Mouse (Mus musculus): ENCODE data around the gene Srebf2.

Srebf2 gene

DNA sequence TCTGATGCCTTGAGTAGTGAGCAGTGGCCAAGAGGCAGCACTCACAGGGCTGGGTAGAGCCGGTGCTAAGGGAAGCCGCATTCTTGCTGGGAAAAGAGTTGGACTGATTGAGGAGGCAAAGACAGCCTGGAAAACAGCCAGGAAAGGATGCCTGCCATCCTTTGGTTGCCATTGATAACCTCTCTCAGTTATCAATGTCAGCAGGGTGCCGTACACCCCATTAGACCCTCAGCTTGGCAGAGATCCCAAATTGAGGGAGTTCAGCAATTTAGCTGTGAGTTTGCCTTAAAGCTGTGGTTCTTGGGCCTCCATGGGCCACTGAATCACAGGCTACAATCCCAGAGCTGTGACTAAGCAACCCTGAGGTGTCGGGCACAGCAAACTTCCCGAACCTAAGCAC is 34.1 kb downstream of the Srebf2 start:
- DNase-seq (ENCODE audit: low spot score in 2 of 2): no peak

DNA sequence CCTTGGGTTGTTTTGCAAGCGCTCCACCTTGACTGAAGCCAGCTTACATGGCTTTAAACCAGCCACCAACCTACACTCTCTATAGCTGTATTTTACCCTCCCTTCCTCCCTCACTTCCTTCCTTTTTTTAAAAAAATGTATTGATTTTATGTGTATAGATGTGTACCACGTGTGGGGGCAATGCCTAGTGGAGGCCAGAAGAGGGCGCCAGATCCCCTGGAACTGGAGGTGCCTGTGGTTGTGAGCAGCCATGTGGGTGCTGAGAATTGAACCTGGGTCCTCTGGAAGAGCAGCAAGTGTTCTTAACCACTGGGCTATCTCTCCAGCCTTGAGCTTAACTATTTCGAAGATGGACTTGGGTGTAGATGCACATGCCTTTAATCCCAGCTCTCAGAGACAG is 35.3 kb downstream of the Srebf2 start:
- no peak for DNase-seq (ENCODE audit: low spot score in 2 of 2)

DNA sequence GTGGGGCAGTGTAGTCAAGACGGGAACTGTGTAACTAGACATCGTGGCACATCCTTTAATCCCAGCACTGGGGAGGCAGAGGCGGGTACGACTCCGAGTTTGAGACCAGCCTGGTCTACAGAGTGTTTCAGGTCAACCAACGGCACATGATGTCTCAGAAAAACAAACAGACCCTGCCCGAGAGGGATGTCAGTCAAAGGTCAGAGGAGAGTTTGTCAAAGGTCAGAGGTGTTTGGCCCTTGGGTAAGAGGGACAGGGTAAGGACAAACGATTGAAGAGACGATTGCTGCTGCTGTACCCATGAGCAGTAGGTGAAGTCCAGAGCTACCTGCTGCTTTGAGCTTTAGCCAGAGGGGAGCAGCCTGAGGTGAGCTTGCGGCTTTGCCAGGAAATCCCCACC is 36.6 kb downstream of the Srebf2 start:
- no peak for DNase-seq (ENCODE audit: low spot score in 2 of 2)

DNA sequence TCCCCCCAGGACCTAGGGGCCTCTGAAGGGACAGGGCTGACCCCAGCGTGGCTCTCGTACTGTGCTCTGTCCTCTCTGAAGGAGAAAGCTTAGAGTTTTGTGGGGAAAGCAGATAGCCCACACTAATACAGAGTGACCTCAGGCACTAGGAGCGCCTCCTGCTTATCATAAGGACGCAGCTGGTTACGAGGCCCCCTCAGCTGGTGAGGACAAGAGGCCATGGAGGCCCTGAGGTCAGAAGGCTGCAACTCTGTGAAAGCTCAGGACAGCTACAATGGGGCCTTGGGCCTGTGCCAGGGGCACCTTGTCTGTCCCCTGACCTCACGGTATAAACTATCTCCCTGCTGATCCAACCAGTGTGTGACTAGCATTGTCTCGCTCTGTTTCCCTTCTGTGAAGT is 37.2 kb downstream of the Srebf2 start:
- no peak for DNase-seq (ENCODE audit: low spot score in 2 of 2)

DNA sequence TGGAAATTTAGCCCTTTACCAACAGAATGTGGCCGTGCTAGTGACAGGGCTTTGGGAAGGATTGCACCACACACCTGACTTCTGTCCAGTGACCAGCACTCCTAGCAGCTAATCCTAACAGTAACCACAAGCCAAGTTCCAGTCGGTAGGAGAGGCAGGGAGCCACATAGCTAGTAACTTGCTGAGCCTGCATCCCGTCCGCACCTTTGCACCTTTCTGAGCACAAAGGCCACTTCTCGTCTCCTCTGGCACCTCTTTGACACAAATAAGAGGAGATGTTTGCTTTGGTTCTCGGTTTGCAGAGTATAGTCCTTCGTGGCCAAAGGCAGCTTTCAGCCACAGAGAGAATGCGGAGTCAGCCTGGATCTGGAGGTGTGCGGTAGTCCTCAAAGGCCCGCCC is 37.7 kb downstream of the Srebf2 start:
- DNase-seq (ENCODE audit: low spot score in 2 of 2): no peak

DNA sequence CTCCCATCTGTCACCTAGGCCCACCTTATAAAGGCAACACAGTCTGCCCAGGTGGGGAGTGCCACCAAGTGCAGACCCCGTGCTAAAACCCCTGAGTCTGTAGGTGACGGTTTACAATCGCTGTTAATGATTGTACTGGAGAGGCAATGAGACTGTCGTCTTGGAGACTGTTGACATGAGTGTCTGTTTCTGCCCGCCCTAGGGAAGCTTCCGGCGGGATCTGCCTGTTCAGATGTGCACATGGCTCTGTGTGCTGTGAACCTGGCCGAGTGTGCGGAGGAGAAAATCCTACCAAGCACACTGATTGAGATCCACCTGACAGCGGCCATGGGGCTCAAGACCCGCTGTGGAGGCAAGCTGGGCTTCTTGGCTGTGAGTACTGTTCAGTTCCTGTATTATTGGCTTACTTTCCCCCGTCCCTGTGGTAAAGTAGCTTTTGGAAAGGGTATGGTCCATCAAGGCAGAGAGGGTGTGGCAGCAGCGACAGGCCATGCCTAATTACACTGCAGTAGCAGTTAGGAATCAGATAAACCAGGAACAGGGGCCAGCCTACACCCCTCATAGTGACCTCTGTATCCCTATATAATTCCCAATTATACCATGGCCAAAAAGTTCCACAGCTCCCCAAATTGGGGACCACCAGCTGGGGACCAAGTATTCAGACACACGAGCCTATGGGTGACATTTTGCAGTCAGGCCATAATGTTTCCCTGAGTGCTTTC is 38.2 kb downstream of the Srebf2 start:
- DNase-seq (ENCODE audit: low spot score in 2 of 2): no peak

DNA sequence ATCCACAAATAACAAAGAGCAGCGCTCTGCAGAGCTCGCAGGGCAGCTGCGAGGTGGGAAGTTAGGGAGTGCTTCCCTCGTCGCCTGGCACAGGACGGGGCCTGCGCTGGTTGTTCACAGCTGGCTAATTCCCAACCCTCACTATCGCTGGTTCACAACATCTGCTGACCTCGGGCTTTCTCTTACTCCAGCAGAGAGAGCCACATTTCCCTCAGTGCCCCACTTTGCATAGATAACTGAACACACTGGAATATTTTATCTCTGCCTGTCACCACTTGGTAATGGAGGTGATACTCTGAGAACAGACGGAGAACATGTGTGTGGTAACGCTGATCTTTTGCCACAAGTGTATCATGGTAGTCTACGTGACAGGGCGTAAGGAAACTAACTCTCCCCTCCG is 39.1 kb downstream of the Srebf2 start:
- no peak for DNase-seq (ENCODE audit: low spot score in 2 of 2)

DNA sequence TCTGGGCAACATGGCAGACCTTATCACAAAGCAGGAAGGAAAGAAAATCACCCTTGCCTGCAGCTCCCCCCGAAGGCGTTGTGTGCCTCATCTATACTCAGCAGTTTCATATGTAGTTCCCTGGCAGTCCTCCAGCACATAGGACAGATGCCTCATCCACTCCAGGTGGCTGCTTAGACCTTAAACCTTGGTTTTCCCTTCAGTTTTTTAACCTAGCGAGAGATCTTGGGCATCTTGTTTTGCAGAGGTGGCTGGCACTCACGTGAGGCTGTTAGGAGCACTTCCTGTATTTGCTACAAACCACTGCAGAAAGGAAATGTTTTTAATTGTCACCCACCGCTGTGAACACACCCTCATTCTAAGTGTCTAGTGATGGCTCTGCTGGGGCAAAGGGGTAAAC is 40.0 kb downstream of the Srebf2 start:
- DNase-seq (ENCODE audit: low spot score in 2 of 2): no peak

DNA sequence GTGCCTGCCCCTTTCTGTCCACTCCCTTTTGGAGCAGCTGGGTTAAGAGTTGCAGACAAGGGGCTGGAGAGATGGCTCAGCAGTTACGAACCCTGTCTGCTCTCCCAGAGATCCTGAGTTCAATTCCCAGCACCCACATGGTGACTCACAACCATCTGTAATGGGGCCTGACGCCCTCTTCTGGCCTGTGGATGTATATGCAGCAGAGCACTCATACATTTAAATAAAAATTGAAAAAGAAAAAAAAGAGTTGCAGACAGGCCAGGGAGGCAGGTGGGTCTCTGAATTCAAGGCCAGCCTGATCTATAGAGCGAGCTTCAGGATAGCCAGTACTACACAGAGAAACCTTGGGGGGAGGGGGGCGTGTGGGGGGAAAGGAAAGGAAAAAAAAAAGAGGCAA is 40.4 kb downstream of the Srebf2 start:
- DNase-seq (ENCODE audit: low spot score in 2 of 2): no peak

DNA sequence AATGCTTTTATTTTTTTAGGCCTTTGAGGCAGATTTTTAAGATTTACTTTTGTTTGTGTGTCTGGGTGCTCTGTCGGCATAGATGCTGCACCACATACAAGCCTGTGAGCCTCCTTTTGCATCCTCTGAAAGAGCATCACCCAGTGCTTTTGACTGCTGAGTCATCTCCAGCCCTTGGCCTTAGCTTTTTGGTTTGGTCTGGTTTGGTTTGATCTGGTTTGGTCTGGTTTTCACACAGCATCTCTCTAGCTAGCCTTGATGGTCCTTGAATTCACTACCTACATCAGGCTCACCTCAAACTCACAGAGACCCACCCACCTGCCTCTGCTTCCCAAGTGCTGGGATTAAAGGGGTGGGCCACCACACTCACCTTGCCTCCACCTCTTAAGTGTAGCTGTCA is 40.9 kb downstream of the Srebf2 start:
- DNase-seq (ENCODE audit: low spot score in 2 of 2): no peak

DNA sequence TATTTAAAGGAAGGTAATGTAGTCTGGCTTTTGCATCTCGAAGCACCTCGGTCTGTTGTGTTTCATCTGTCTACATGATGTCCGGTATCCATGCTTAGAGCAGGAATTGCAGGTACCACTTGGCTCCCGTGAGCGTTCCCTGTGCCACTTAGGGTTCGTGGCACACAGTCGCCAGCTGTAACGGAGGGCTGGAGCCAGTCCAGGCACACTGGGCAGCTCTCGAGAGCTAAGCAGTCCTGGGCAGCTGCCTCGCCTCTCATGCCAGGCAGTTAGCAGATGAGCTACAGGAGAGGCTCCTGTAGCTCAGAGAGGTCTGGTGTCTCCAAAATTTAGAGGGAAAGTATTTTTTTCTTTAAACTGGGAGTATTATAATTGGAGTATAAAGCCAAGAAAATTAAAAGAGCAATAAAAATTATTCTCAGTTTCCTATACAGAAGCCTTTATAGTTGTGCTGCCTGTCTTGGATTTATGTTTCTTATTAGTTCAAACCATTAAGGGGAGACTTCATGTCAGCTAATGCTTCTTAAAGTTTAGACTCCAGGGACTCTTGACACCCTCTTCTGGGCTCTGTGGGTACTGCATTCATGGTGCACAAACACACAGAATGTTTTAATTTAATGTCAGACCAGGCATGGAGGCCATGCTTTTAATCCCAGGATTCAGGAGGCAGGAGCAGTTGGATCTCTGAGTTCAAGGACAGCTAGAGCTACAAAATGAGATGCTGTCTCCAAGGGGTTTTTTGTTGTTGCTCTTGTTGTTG is 41.7 kb downstream of the Srebf2 start:
- no peak for DNase-seq (ENCODE audit: low spot score in 2 of 2)

DNA sequence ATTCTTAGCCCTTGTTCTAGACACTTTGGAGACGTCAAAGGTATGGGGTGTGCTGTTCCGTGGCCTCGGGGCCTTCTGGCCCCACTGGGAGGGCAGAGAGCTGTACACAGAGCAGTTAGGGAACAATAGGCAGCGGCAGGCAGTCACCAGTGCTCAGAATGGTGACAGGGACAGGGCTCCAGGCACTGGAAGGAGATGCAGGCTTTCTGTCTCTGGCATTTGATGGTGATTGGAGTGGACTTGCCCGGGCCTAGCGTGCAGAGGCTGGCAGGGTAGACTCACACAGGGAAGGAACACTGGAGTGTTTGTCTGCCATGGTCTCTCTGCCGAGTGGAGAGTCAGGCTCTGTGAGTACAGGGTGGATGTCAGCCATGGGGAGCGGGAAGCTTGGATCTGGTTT is 45.6 kb downstream of the Srebf2 start:
- no peak for DNase-seq (ENCODE audit: low spot score in 2 of 2)

DNA sequence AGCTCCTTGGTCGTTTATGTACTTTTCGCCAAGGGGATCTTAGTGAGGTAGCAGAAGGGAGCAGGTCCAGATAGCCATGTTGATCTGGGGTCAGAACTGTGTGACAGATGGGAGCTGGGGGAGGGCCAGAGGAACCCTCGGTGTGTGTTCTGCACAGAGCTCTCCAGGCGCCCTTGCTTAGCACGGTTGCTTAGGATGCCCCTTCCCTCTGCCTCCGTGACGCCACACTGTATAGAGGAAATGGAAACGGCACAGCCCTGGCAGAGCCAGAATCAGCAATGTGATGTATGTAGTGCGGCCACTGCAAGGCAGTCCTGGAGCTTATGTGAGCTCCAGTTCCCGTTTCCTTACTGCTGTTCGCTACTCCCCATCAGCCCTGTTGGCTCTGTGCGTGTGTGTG is 49.3 kb downstream of the Srebf2 start:
- DNase-seq (ENCODE audit: low spot score in 2 of 2): no peak

GRCm38 (mm10) chr15:82197246-82197750 is 50.3 kb downstream of the Srebf2 start:
- DNase-seq (ENCODE audit: low spot score in 2 of 2): no peak

DNA sequence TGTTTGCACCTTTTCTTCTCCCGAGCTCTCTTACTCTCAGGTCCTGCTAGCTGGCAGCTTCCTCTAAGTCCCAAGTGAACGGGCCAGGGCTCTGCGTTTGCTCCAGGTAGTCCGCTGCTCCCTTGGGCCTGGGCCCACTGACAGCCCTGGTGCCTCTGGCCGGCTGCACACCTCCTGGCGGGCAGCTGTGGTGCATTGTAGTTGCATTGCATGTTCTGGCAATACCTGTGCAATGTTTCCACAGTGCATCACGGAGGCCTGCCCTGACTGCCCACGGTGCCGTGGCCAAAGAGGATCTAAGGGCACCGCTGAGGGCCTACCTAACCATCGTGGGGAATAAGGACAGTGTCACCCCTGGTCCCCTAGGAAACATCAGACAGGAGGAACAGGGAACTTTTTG is 51.0 kb downstream of the Srebf2 start:
- DNase-seq (ENCODE audit: low spot score in 2 of 2): no peak

- DNase-seq (ENCODE audit: low spot score in 2 of 2): no peak
Measured at GRCm38 (mm10) chr15:82198342-82198741, 51.4 kb downstream of the Srebf2 start.

GRCm38 (mm10) chr15:82199546-82199945 is 52.6 kb downstream of the Srebf2 start:
- DNase-seq (ENCODE audit: low spot score in 2 of 2): no peak

GRCm38 (mm10) chr15:82202086-82202485 is 55.1 kb downstream of the Srebf2 start:
- no peak for DNase-seq (ENCODE audit: low spot score in 2 of 2)

DNA sequence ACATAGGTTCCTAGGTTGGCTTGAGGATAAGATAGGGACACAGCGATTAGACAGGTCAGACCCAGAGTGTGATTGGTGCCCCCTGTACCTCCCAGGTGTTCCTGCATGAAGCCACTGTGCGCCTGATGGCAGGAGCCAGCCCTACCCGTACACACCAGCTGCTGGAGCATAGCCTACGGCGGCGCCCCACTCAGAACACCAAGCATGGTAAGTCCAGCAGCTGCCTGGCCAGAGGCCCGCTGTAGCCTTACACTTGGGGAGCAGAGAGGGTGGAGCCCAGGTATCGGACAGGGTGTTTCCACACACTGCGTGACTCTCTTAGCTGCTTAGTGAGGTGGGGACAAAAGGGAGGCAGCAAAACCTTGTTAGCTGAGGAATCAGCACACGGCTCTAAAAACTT is 56.1 kb downstream of the Srebf2 start:
- DNase-seq (ENCODE audit: low spot score in 2 of 2): no peak

GRCm38 (mm10) chr15:82203611-82204351 is 56.8 kb downstream of the Srebf2 start:
- no peak for DNase-seq (ENCODE audit: low spot score in 2 of 2)

DNA sequence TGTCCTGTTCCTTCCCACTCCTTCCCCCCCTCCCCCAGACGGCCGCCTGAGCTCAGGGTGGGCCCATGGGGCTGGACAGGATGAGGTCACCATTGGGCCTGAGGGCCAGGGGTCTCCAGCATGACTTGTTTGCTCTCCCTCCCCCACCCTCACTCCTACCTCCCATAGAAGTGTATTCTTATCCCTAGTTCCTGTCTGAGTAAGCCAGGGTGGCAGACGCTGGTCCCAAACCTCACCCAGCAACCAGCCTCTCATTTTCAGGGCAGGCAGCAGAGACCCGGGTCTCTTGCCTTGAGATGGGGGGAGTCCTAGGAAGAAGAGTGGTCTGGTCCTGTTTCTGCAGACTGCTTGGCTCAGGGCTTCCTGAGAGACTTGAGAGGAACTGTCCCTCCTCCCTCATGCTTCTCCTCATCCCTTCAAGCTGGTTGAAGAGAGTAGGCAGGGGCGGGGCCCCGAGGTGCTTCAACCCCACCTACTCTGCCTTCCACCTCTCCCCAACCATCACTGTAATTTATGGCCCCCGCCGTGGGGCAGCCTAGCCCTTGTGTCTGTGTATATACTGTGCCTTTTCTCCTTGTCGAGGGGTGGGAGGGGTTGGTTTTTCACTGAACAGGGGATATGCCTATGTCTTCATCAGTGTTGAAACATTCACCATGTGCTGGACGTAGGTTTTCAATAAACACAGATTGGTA is 57.8 kb downstream of the Srebf2 start:
- DNase-seq (ENCODE audit: low spot score in 2 of 2): no peak
